In genomic region chr2:33878437-33878836, GRCm38 (mm10) we compare ENCODE assay signal across 9 mouse cellular contexts. TPM values are rescaled to one million over a fixed set of nuclear protein-coding genes. Genes with fewer than 3 reads are reported as not detected.
DNase-seq lines count a peak whose midpoint lies in the region; ATAC-seq and TF ChIP-seq lines count a peak whose summit lies in the region.
"Had no signal": no experiment of that assay in that cellular context is flagged by ENCODE, and none has a peak within 500 bp of the region (broad histone marks: within the 10 kb centered on the region; RNA-seq: fewer than 3 reads in every experiment).

No protein-coding gene starts in this region.

- H3K9me3 ChIP-seq in liver, embryonic 11.5 days (ENCODE audit: control insufficient read depth, low read length): no peaks in the 10 kb centered on the region
- no peaks in the 10 kb centered on the region for H3K9me3 ChIP-seq in liver, postnatal 0 days (ENCODE audit: low read length)
- H3K9me3 ChIP-seq in embryonic facial prominence, embryonic 14.5 days (ENCODE audit: control insufficient read depth, low read length): no peaks in the 10 kb centered on the region
- H3K9me3 ChIP-seq in limb, embryonic 10.5 days (replicated peaks): no peaks in the 10 kb centered on the region

- intact Hi-C loops in left cerebral cortex, postnatal 14 days (cut with DNase I): no loop called here
- intact Hi-C loops in left cerebral cortex, postnatal 36 days (cut with DNase I): no loop called here

- 38% methylated on average over 11 of the region's 11 CpGs for WGBS in liver, embryonic 11.5 days
- 45% methylated on average over 11 of the region's 11 CpGs for WGBS in liver, postnatal 0 days (ENCODE audit: insufficient replicate concordance)
- 22% methylated on average over 11 of the region's 11 CpGs for WGBS in embryonic facial prominence, embryonic 14.5 days
- WGBS in limb, embryonic 10.5 days: 41% methylated on average over 11 of the region's 11 CpGs

- H3K4me3 ChIP-seq in liver, embryonic 11.5 days (ENCODE audit: low read depth, low read length): no peak overlapping the region
- H3K4me3 ChIP-seq in liver, postnatal 0 days (ENCODE audit: low read depth, low read length): no peak overlapping the region
- no peak overlapping the region for H3K4me3 ChIP-seq in embryonic facial prominence, embryonic 14.5 days (ENCODE audit: low read depth, low read length)
- no peak overlapping the region for H3K4me3 ChIP-seq in limb, embryonic 10.5 days

- no peak for TF ChIP-seq EP300 in liver, postnatal 0 days (IDR thresholded peaks at IDR 0.05; ENCODE audit: low read depth)

- H3K27me3 ChIP-seq in liver, embryonic 11.5 days (replicated peaks; ENCODE audit: control insufficient read depth, insufficient read depth, low read length): no peaks in the 10 kb centered on the region
- no peaks in the 10 kb centered on the region for H3K27me3 ChIP-seq in liver, postnatal 0 days (ENCODE audit: insufficient read depth, low read length)
- no peaks in the 10 kb centered on the region for H3K27me3 ChIP-seq in embryonic facial prominence, embryonic 14.5 days (replicated peaks; ENCODE audit: control insufficient read depth, insufficient read depth, low read length)
- no peaks in the 10 kb centered on the region for H3K27me3 ChIP-seq in limb, embryonic 10.5 days (ENCODE audit: low read depth, poor library complexity, severe bottlenecking)

- ATAC-seq in liver, embryonic 11.5 days (replicated peaks; ENCODE audit: low FRiP score): no peak
- ATAC-seq in liver, postnatal 0 days: no peak
- ATAC-seq in embryonic facial prominence, embryonic 14.5 days (ENCODE audit: low read depth): no peak

- H3K9ac ChIP-seq in liver, embryonic 11.5 days (ENCODE audit: low read depth, low read length): 0 out of 2 replicates have a peak overlapping the region, but pooled peaks have one; percentile 5
- no peak overlapping the region for H3K9ac ChIP-seq in liver, postnatal 0 days (replicated peaks)
- no peak overlapping the region for H3K9ac ChIP-seq in embryonic facial prominence, embryonic 14.5 days (ENCODE audit: low read depth, low read length)

- H3K4me2 ChIP-seq in liver, embryonic 11.5 days: no peak overlapping the region
- H3K4me2 ChIP-seq in liver, postnatal 0 days (ENCODE audit: low read depth, low read length): no peak overlapping the region
- H3K4me2 ChIP-seq in embryonic facial prominence, embryonic 14.5 days (ENCODE audit: low read depth, low read length): no peak overlapping the region

- no peak for DNase-seq in liver, embryonic 11.5 days (ENCODE audit: low spot score)
- no peak for DNase-seq in liver, postnatal 0 days
- DNase-seq in embryonic facial prominence, embryonic 14.5 days (ENCODE audit: low spot score): peak; percentile 36
- DNase-seq in limb, embryonic 10.5 days (ENCODE audit: low spot score): no peak
- peak; percentile 81 for DNase-seq in thymus, postnatal 0 days (ENCODE audit: low spot score)
- no peak for DNase-seq in left cerebral cortex, postnatal 14 days (ENCODE audit: low spot score in 2 of 2)
- DNase-seq in cerebellum, adult 9-10 months: no peak
- DNase-seq in left cerebral cortex, postnatal 36 days (ENCODE audit: low spot score in 2 of 2): no peak
- DNase-seq: heart, adult 18-20 months had no signal

- H3K4me1 ChIP-seq in liver, embryonic 11.5 days (replicated peaks; ENCODE audit: control insufficient read depth, insufficient read depth, low read length): peaks cover 37% of the 10 kb centered on the region
- H3K4me1 ChIP-seq in liver, postnatal 0 days (ENCODE audit: insufficient read depth): peaks cover 8% of the 10 kb centered on the region
- peaks cover 30% of the 10 kb centered on the region for H3K4me1 ChIP-seq in embryonic facial prominence, embryonic 14.5 days (ENCODE audit: control insufficient read depth, insufficient read depth, low read length)
- H3K4me1 ChIP-seq in limb, embryonic 10.5 days: peaks cover 60% of the 10 kb centered on the region

- no peak overlapping the region for H3K27ac ChIP-seq in liver, embryonic 11.5 days (ENCODE audit: low read depth, low read length)
- H3K27ac ChIP-seq in liver, postnatal 0 days (ENCODE audit: low read depth): no peak overlapping the region
- H3K27ac ChIP-seq in embryonic facial prominence, embryonic 14.5 days (replicated peaks; ENCODE audit: low read depth, low read length): peak overlapping the region; percentile 33; the same call in 1 of the 2 replicates
- peak overlapping the region; percentile 91 for H3K27ac ChIP-seq in limb, embryonic 10.5 days

- no peaks in the 10 kb centered on the region; the same call in 1 of the 2 replicates for H3K36me3 ChIP-seq in liver, embryonic 11.5 days (ENCODE audit: control insufficient read depth, insufficient read depth, low read length)
- peaks cover 5% of the 10 kb centered on the region; the same call in 1 of the 2 replicates for H3K36me3 ChIP-seq in liver, postnatal 0 days (replicated peaks; ENCODE audit: insufficient read depth, low read length)
- peaks cover 12% of the 10 kb centered on the region for H3K36me3 ChIP-seq in embryonic facial prominence, embryonic 14.5 days (ENCODE audit: control insufficient read depth, insufficient read depth, low read length)
- peaks cover 9% of the 10 kb centered on the region for H3K36me3 ChIP-seq in limb, embryonic 10.5 days

- TF ChIP-seq CTCF in liver, postnatal 0 days (IDR thresholded peaks at IDR 0.05; ENCODE audit: low read depth): no peak

RNA-seq across cellular contexts. Expression of gene Mvb12b, which starts 9.3 kb away (rescaled TPM):
- polyA plus RNA-seq in liver, embryonic 11.5 days (2014; fragmentation: Nextera tagmentation; extraction: Ambion mirVana): 17.7 and 18.3 TPM in 2 replicates
- polyA plus RNA-seq in liver, postnatal 0 days (2015; fragmentation: Nextera tagmentation; extraction: Ambion mirVana): 7.8 and 8.1 TPM in 2 replicates
- 14.1 and 16.3 TPM in 2 replicates for polyA plus RNA-seq in embryonic facial prominence, embryonic 14.5 days (2014; fragmentation: Nextera tagmentation; extraction: Ambion mirVana)
- polyA plus RNA-seq in limb, embryonic 10.5 days (2016; fragmentation: Nextera tagmentation; extraction: Ambion mirVana): 15.0 and 17.5 TPM in 2 replicates
- polyA plus RNA-seq in thymus, postnatal 0 days (2015; fragmentation: Nextera tagmentation; extraction: Ambion mirVana): 50.4 and 56.8 TPM in 2 replicates
- total RNA-seq in left cerebral cortex, postnatal 14 days (2021): 10 to 100 TPM; 91.3 to 97.1 TPM
- total RNA-seq in left cerebral cortex, postnatal 36 days (2021): 10 to 100 TPM; 83.8 to 84.3 TPM

Comparison
In these comparisons a context has a peak if more than half of its experiments do, and no peak if none do; other contexts are left out.
1. DNase-seq: peak in embryonic facial prominence, embryonic 14.5 days (single experiment) and thymus, postnatal 0 days (single experiment); none in liver, embryonic 11.5 days (single experiment), liver, postnatal 0 days (single experiment), limb, embryonic 10.5 days (single experiment), left cerebral cortex, postnatal 14 days (0 of 2), cerebellum, adult 9-10 months (single experiment) and left cerebral cortex, postnatal 36 days (0 of 2).
2. H3K27ac ChIP-seq: peak in embryonic facial prominence, embryonic 14.5 days (single experiment) and limb, embryonic 10.5 days (single experiment); none in liver, embryonic 11.5 days (single experiment) and liver, postnatal 0 days (single experiment).